Mouse (Mus musculus) brain, embryonic 14.5 days (tissue): Measurements from ENCODE around the gene Scai.

ENCODE experiments used
- CTCF ChIP-seq: fragments of 200-500 bp; IDR thresholded peaks from 2 replicates; pipeline ENCODE4 v1.5.1; 2012; ENCODE audit warnings: inconsistent platforms, mild to moderate bottlenecking, moderate library complexity, borderline replicate concordance; ENCODE audit not compliant: insufficient read depth, insufficient read length; ENCODE audit errors: extremely low read depth
- POLR2A ChIP-seq: fragments of 200-500 bp; IDR thresholded peaks from 2 replicates; pipeline ENCODE4 v1.6.1; 2012; ENCODE audit warnings: mild to moderate bottlenecking, inconsistent platforms, borderline replicate concordance; ENCODE audit not compliant: poor library complexity, insufficient read depth, insufficient read length, severe bottlenecking; ENCODE audit errors: extremely low read depth

- TF ChIP-seq CTCF (no peak), POLR2A (no peak)
These were observed 49.7 kb downstream of the Scai start for GRCm38 (mm10) chr2:39140586-39141455.
